Mouse (Mus musculus): ENCODE data around the gene Eps8. TPM values are rescaled to one million over a fixed set of nuclear protein-coding genes. Genes with fewer than 3 reads are reported as not detected.

Eps8 gene
- polyA plus RNA-seq (2015; fragmentation: Nextera tagmentation; extraction: Ambion mirVana) = 30.5 and 33.9 TPM in 2 replicates

DNA sequence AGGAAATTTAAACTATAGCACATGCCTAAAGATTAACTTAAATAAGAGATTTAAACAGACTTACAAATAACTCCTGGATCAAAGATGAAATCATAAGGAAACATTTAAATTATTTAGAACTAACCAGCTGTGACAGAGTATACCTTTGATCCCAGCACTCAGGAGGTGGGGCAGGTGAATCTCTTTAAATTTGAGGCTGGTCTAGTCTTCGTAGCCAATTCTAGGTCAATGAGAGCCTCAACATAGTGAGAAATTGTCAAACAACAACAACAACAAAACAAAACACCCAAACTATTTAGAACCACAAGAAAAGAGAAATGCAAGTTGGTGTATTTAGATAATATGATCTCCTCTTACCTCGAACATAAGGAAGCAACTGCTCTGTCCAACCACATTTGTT lies at the start of gene Eps8:
Gene Eps8 (minus strand): TSS at position 101 of the 400 bp plus-strand sequence.

Other genes starting within 250 kb of the Eps8 start
- gene Strap, start 80.2 kb upstream of the Eps8 start, polyA plus RNA-seq (2015; fragmentation: Nextera tagmentation; extraction: Ambion mirVana) = 89.9 and 101 TPM in 2 replicates
- 29.8 and 34.2 TPM in 2 replicates for gene Dera, start 99.7 kb upstream of the Eps8 start, polyA plus RNA-seq (2015; fragmentation: Nextera tagmentation; extraction: Ambion mirVana)